Mouse (Mus musculus): ENCODE measurements around the gene Rspo3. TPM values are rescaled to one million over a fixed set of nuclear protein-coding genes. Genes with fewer than 3 reads are reported as not detected.

Rspo3 gene
- polyA plus RNA-seq, 1 experiment from 2014 or later = 12.0 TPM

GRCm38 (mm10) chr10:29402656-29403268 lies 132.9 kb downstream of the Rspo3 start:
- H3K27ac ChIP-seq (ENCODE audit: low read length) = no peak overlapping the region
- H3K4me3 ChIP-seq (replicated peaks; ENCODE audit: low read length) = no peak overlapping the region
- no peaks in the 10 kb centered on the region for H3K36me3 ChIP-seq (ENCODE audit: control insufficient read depth, insufficient read depth, low read length)
- no peaks in the 10 kb centered on the region for H3K9me3 ChIP-seq (replicated peaks; ENCODE audit: control insufficient read depth, low read length)
- 0 out of 2 replicates have a peak overlapping the region, but pooled peaks have one; percentile 6 for H3K4me2 ChIP-seq (ENCODE audit: low read depth, low read length)
- 47% methylated on average over 8 of the region's 8 CpGs for WGBS
- H3K27me3 ChIP-seq (ENCODE audit: control insufficient read depth, insufficient read depth, low read length) = no peaks in the 10 kb centered on the region
- no peaks in the 10 kb centered on the region for H3K4me1 ChIP-seq (ENCODE audit: control insufficient read depth, insufficient read depth, low read length)
- 0 out of 2 replicates have a peak overlapping the region, but pooled peaks have one; percentile 10 for H3K9ac ChIP-seq (ENCODE audit: low read length)
- ATAC-seq (ENCODE audit: insufficient read depth, low FRiP score) = no peak

Other genes with a start within 250 kb of the Rspo3 start
- gene Echdc1, start 222.7 kb downstream of the Rspo3 start, polyA plus RNA-seq (2015; fragmentation: Nextera tagmentation; extraction: Ambion mirVana) = 42.4 and 46.3 TPM in 2 replicates
- gene Rnf146, start 173.4 kb downstream of the Rspo3 start, polyA plus RNA-seq (2015; fragmentation: Nextera tagmentation; extraction: Ambion mirVana) = 50.0 and 50.8 TPM in 2 replicates